Mouse (Mus musculus): ENCODE measurements around the gene Exosc8.

GRCm38 (mm10) chr3:54757446-54757845, 22.3 kb upstream of the Exosc8 start:
- TF ChIP-seq EP300 (IDR thresholded peaks at IDR 0.05; ENCODE audit: low read depth): no peak
- TF ChIP-seq CTCF (IDR thresholded peaks at IDR 0.05; ENCODE audit: low read depth): no peak

Measured in liver, embryonic 14.5 days (tissue).